Mouse (Mus musculus): ENCODE results near the gene Capzb. TPM values are rescaled to one million over a fixed set of nuclear protein-coding genes. Genes with fewer than 3 reads are reported as not detected.
A peak's percentile ranks its signal among the peaks of the same experiment; 100 is the strongest.

Capzb gene
- total and polyA plus RNA-seq, 3 experiments, result 86.4 to 388 (median 160) TPM

DNA sequence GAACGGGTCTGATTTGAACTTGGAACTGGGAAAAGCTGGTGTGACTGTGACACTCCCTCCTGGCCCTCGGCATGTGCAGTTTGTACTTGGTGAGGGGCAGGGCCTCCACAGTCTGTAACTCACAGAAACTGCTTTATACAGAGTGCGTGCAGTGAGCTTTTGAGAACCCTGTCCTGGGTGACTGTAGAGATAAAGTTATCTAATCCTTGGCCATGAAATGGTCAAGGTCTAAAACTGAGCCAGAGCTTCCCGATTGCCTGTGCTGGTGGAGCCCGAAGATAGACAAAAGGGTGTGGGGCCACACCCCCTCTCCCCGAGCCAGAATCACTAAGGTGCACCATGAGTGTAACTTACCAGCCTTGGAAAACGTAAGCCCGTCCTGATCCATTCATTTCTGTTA, 58.2 kb downstream of the Capzb start:
- no peak overlapping the region for H3K4me3 ChIP-seq (replicated peaks in 1 of 3; ENCODE audit: low read depth in 2 of 3, low read length in 2 of 3, poor library complexity in 1 of 3)
- peaks cover 29 to 96% of the 10 kb centered on the region in 2 experiments for H3K36me3 ChIP-seq (replicated peaks in 1 of 2; ENCODE audit: control insufficient read depth in 1 of 2, insufficient read depth in 1 of 2, low read length in 1 of 2)
- TF ChIP-seq MXI1 (IDR thresholded peaks at IDR 0.05; ENCODE audit: low read depth, low read length), result no peak
- no peak for TF ChIP-seq POLR2A (IDR thresholded peaks at IDR 0.05; ENCODE audit: low read depth, low read length)
- TF ChIP-seq UBTF (IDR thresholded peaks at IDR 0.05; ENCODE audit: low read depth, low read length), result no peak
- no peak for TF ChIP-seq MAZ (IDR thresholded peaks at IDR 0.05; ENCODE audit: low read depth, low read length)
- TF ChIP-seq JUN (IDR thresholded peaks at IDR 0.05; ENCODE audit: insufficient read depth, low read depth, low read length), result no peak
- no peak for TF ChIP-seq GABPA (IDR thresholded peaks at IDR 0.05; ENCODE audit: insufficient replicate concordance, low read depth, low read length)
- no peak for TF ChIP-seq NRF1 (IDR thresholded peaks at IDR 0.05; ENCODE audit: low read depth, low read length)
- no peak for TF ChIP-seq ZMIZ1 (IDR thresholded peaks at IDR 0.05; ENCODE audit: low read depth, low read length)
- no peak for TF ChIP-seq PAX5 (IDR thresholded peaks at IDR 0.05; ENCODE audit: low read length)
- TF ChIP-seq TCF12 (IDR thresholded peaks at IDR 0.05; ENCODE audit: low read depth, low read length), result no peak
- TF ChIP-seq ETS1 (conservative IDR thresholded peaks at IDR 0.05; ENCODE audit: low read depth, low read length), result no peak
- TF ChIP-seq CTCF (conservative IDR thresholded peaks at IDR 0.05 in 1 of 2, IDR thresholded peaks at IDR 0.05 in 1 of 2; ENCODE audit: low read depth in 2 of 2, low read length in 2 of 2), result no peak
- H3K4me1 ChIP-seq (ENCODE audit: control insufficient read depth in 1 of 2, insufficient read depth in 2 of 2), result peaks cover 5 to 8% of the 10 kb centered on the region in 2 experiments
- no peak for DNase-seq (ENCODE audit: extremely low read depth)
- no peak overlapping the region for H3K9ac ChIP-seq (ENCODE audit: insufficient read depth, low read depth)
- H3K9me3 ChIP-seq (replicated peaks; ENCODE audit: low read length), result no peaks in the 10 kb centered on the region
- H3K27ac ChIP-seq (ENCODE audit: insufficient read depth, low read depth), result no peak overlapping the region
- in situ Hi-C loops (cut with MboI; ENCODE audit: low pct_ligation_motif_present, low pct_unique_long_range_greater_than_20kb, low sequenced_read_pairs), result loop anchor here (10.0 kb wide), 1 partner anchor 166 kb away; no protein-coding TSS in a partner anchor
- H3K4me2 ChIP-seq (ENCODE audit: insufficient read depth, low read depth, poor library complexity, severe bottlenecking), result no peak overlapping the region
- dilution Hi-C loops (cut with MboI; ENCODE audit: extremely low pct_ligation_motif_present, extremely low pct_unique_long_range_greater_than_20kb, low sequenced_read_pairs), result no loop called here
- H3K79me2 ChIP-seq (replicated peaks; ENCODE audit: control insufficient read depth, extremely low read depth, insufficient read depth, poor library complexity, severe bottlenecking), result peaks cover 5% of the 10 kb centered on the region; the same call in 1 of the 2 replicates
- no peaks in the 10 kb centered on the region for H3K27me3 ChIP-seq (replicated peaks)

DNA sequence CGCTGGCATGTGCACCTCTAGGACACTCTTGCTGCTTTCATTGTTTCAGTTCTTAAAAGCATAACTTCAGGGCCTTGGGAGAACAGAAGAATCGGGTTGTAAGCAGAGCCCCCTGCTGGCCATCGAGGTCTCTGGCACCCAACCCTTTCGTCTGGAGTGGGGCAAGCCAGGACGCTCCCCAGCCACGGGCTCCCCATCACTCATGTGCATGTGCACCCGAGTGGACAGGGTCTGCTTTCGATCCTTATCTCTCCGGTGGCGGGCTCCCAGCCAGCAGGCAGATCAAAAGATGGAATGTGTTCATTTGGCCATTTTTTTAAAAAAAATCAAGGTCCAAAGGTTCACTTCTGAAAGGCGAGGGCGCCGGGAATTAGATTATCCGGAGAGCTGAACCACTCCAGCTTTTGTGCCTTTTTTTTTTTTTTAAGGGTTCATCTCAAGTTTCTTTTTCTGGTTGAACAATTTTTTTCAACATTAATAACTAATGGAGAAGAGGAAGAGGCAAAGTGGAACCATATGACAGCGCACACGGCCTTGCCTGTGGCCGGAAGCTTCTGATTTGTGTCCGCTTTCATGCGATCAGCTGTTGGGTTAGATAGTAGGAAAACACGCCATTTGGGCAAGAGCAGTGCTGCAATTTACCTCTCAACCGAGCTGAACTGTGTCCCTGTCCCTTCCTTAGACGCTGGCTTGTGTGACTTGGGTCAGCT, 59.5 kb downstream of the Capzb start:
- H3K9ac ChIP-seq (ENCODE audit: insufficient read depth, low read depth), result no peak overlapping the region
- H3K27ac ChIP-seq (ENCODE audit: insufficient read depth, low read depth), result no peak overlapping the region
- dilution Hi-C loops (cut with MboI; ENCODE audit: extremely low pct_ligation_motif_present, extremely low pct_unique_long_range_greater_than_20kb, low sequenced_read_pairs) (no loop called here), in situ Hi-C loops (cut with MboI; ENCODE audit: low pct_ligation_motif_present, low pct_unique_long_range_greater_than_20kb, low sequenced_read_pairs) (loop anchor here (10.0 kb wide), 1 partner anchor 167 kb away; no protein-coding TSS in a partner anchor)
- H3K4me1 ChIP-seq (ENCODE audit: control insufficient read depth in 1 of 2, insufficient read depth in 2 of 2), result peaks cover 6 to 11% of the 10 kb centered on the region in 2 experiments
- H3K27me3 ChIP-seq (replicated peaks), result no peaks in the 10 kb centered on the region
- peaks cover 28 to 96% of the 10 kb centered on the region in 2 experiments for H3K36me3 ChIP-seq (replicated peaks in 1 of 2; ENCODE audit: control insufficient read depth in 1 of 2, insufficient read depth in 1 of 2, low read length in 1 of 2)
- DNase-seq (ENCODE audit: extremely low read depth), result peak; percentile 66
- no peak overlapping the region for H3K4me3 ChIP-seq (replicated peaks in 1 of 3; ENCODE audit: low read depth in 2 of 3, low read length in 2 of 3, poor library complexity in 1 of 3)
- TF ChIP-seq RAD21 (IDR thresholded peaks at IDR 0.05; ENCODE audit: low read depth, low read length) (peak; percentile 65), CTCF (conservative IDR thresholded peaks at IDR 0.05 in 1 of 2, IDR thresholded peaks at IDR 0.05 in 1 of 2; ENCODE audit: low read depth in 2 of 2, low read length in 2 of 2) (peak; percentile 45 to 79), SMC3 (IDR thresholded peaks at IDR 0.05; ENCODE audit: low read depth, low read length) (peak; percentile 70), PAX5 (IDR thresholded peaks at IDR 0.05; ENCODE audit: low read length) (no peak)
- peaks cover 5% of the 10 kb centered on the region; the same call in 1 of the 2 replicates for H3K79me2 ChIP-seq (replicated peaks; ENCODE audit: control insufficient read depth, extremely low read depth, insufficient read depth, poor library complexity, severe bottlenecking)
- H3K4me2 ChIP-seq (ENCODE audit: insufficient read depth, low read depth, poor library complexity, severe bottlenecking), result no peak overlapping the region
- no peaks in the 10 kb centered on the region for H3K9me3 ChIP-seq (replicated peaks; ENCODE audit: low read length)
